In the genomic region with DNA sequence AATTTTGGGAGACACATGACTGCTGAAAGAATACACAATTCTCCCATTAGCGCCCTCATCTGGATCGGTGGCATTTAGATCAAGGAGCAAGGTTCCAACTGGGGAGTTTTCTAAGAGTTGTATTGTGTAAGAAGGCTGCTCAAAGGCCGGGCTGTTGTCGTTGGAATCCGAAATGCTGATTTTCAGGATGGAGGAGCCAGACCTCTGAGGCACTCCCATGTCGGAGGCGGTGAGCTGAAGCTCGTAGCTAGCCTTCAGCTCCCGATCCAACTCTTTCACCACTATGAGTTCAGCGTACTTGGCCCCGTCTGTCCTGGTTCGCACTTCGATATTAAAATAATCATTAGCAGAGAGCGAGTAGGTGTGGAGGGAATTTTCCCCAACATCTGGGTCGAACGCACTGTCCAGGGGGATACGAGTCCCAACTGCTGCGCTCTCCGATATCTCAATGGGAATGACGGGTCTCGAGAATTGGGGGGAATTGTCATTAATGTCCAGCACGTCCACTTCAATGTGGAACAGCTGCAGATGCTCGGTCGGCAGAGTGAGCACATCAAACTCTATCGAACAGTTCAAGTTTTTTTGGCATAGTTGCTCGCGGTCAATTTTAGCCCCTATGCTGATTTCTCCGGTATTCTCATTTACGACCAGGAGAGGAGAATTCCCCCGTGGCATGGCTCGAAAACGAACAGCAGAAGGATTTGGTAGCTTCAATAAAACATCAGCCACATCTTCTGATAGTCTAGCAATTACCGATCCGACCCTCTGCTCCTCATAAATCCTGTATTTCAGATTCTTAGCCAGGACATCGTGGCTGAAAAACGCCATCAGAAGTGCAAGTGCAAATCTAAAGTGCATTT, we compare ENCODE assay signal across 8 mouse cellular contexts. TPM values are rescaled to one million over a fixed set of nuclear protein-coding genes. Genes with fewer than 3 reads are reported as not detected.
DNase-seq lines count a peak whose midpoint lies in the region; ATAC-seq and TF ChIP-seq lines count a peak whose summit lies in the region.

No protein-coding gene starts in this region.

- TF ChIP-seq CTCF in E14TG2a.4 (conservative IDR thresholded peaks at IDR 0.05; ENCODE audit: low read length) = no peak
- peak; percentile 50 for TF ChIP-seq CTCF in forebrain, postnatal 0 days (IDR thresholded peaks at IDR 0.05; ENCODE audit: low read depth)

- 1% methylated on average over 36 of the region's 36 CpGs for WGBS in forebrain, postnatal 0 days
- WGBS in hindbrain, embryonic 12.5 days = 1% methylated on average over 36 of the region's 36 CpGs
- WGBS in liver, embryonic 11.5 days = 4% methylated on average over 36 of the region's 36 CpGs
- WGBS in neural tube, embryonic 11.5 days = under 1% methylated on average over 36 of the region's 36 CpGs

- H3K27me3 ChIP-seq in E14TG2a.4 (ENCODE audit: insufficient read depth, low read length) = peaks cover 33% of the 10 kb centered on the region
- no peaks in the 10 kb centered on the region for H3K27me3 ChIP-seq in forebrain, postnatal 0 days (ENCODE audit: insufficient read depth, low read length)
- H3K27me3 ChIP-seq in hindbrain, embryonic 12.5 days = no peaks in the 10 kb centered on the region
- peaks cover 10% of the 10 kb centered on the region; the same call in 1 of the 2 replicates for H3K27me3 ChIP-seq in liver, embryonic 11.5 days (replicated peaks; ENCODE audit: control insufficient read depth, insufficient read depth, low read length)
- no peaks in the 10 kb centered on the region for H3K27me3 ChIP-seq in neural tube, embryonic 11.5 days (ENCODE audit: control insufficient read depth, insufficient read depth, low read length)

- H3K36me3 ChIP-seq in E14TG2a.4 (ENCODE audit: insufficient read depth, low read length) = no peaks in the 10 kb centered on the region
- H3K36me3 ChIP-seq in forebrain, postnatal 0 days (ENCODE audit: insufficient read depth) = no peaks in the 10 kb centered on the region
- peaks cover 14% of the 10 kb centered on the region; the same call in 1 of the 2 replicates for H3K36me3 ChIP-seq in hindbrain, embryonic 12.5 days
- H3K36me3 ChIP-seq in liver, embryonic 11.5 days (ENCODE audit: control insufficient read depth, insufficient read depth, low read length) = peaks cover 2% of the 10 kb centered on the region; the same call in 1 of the 2 replicates
- peaks cover 5% of the 10 kb centered on the region for H3K36me3 ChIP-seq in neural tube, embryonic 11.5 days (ENCODE audit: control insufficient read depth, insufficient read depth, low read length)

- H3K9ac ChIP-seq in forebrain, postnatal 0 days = peak overlapping the region; percentile 57
- H3K9ac ChIP-seq in hindbrain, embryonic 12.5 days = peak overlapping the region; percentile 80
- peak overlapping the region; percentile 64 for H3K9ac ChIP-seq in liver, embryonic 11.5 days (ENCODE audit: low read depth, low read length)
- peak overlapping the region; percentile 77 for H3K9ac ChIP-seq in neural tube, embryonic 11.5 days (ENCODE audit: low read length)

- H3K4me2 ChIP-seq in forebrain, postnatal 0 days (ENCODE audit: low read depth) = peak overlapping the region; percentile 86
- peak overlapping the region; percentile 69 for H3K4me2 ChIP-seq in hindbrain, embryonic 12.5 days (replicated peaks)
- H3K4me2 ChIP-seq in liver, embryonic 11.5 days = peak overlapping the region; percentile 70
- H3K4me2 ChIP-seq in neural tube, embryonic 11.5 days (ENCODE audit: low read depth) = peak overlapping the region; percentile 44

- peak overlapping the region; percentile 85 for H3K27ac ChIP-seq in forebrain, postnatal 0 days (ENCODE audit: low read depth, low read length)
- peak overlapping the region; percentile 91 for H3K27ac ChIP-seq in hindbrain, embryonic 12.5 days
- peak overlapping the region; percentile 83 for H3K27ac ChIP-seq in liver, embryonic 11.5 days (ENCODE audit: low read depth, low read length)
- peak overlapping the region; percentile 85 for H3K27ac ChIP-seq in neural tube, embryonic 11.5 days (ENCODE audit: low read depth, low read length)

- H3K4me1 ChIP-seq in E14TG2a.4 (replicated peaks; ENCODE audit: low read depth, low read length) = peaks cover 12% of the 10 kb centered on the region
- peaks cover 12% of the 10 kb centered on the region for H3K4me1 ChIP-seq in forebrain, postnatal 0 days (ENCODE audit: insufficient read depth)
- peaks cover 39% of the 10 kb centered on the region for H3K4me1 ChIP-seq in hindbrain, embryonic 12.5 days
- H3K4me1 ChIP-seq in liver, embryonic 11.5 days (replicated peaks; ENCODE audit: control insufficient read depth, insufficient read depth, low read length) = no peaks in the 10 kb centered on the region; the same call in 1 of the 2 replicates
- peaks cover 21% of the 10 kb centered on the region for H3K4me1 ChIP-seq in neural tube, embryonic 11.5 days (ENCODE audit: control insufficient read depth, insufficient read depth, low read length)

- DNase-seq in adrenal gland, adult 8-10 months = peak; percentile 18
- DNase-seq in forebrain, postnatal 0 days = peak; percentile 59
- peak; percentile 36 for DNase-seq in liver, embryonic 11.5 days (ENCODE audit: low spot score)
- DNase-seq in neural tube, embryonic 11.5 days (ENCODE audit: low spot score) = peak; percentile 56
- no peak for DNase-seq in MN1 (ENCODE audit: low spot score)
- no peak for DNase-seq in T-cell, adult 2 months (ENCODE audit: low spot score)

- peak overlapping the region; percentile 72 for H3K4me3 ChIP-seq in E14TG2a.4 (replicated peaks; ENCODE audit: low read length)
- peak overlapping the region; percentile 68 for H3K4me3 ChIP-seq in forebrain, postnatal 0 days (ENCODE audit: low read depth, low read length)
- H3K4me3 ChIP-seq in hindbrain, embryonic 12.5 days = peak overlapping the region; percentile 60
- H3K4me3 ChIP-seq in liver, embryonic 11.5 days (ENCODE audit: low read depth, low read length) = peak overlapping the region; percentile 59
- H3K4me3 ChIP-seq in neural tube, embryonic 11.5 days (ENCODE audit: low read depth, low read length) = peak overlapping the region; percentile 57

- no peak for ATAC-seq in forebrain, postnatal 0 days
- ATAC-seq in hindbrain, embryonic 12.5 days (ENCODE audit: low FRiP score) = no peak; the same call in 1 of the 2 replicates
- no peak for ATAC-seq in liver, embryonic 11.5 days (replicated peaks; ENCODE audit: low FRiP score)
- ATAC-seq in neural tube, embryonic 11.5 days (ENCODE audit: insufficient read depth, low FRiP score, low TSS enrichment) = no peak

- no peaks in the 10 kb centered on the region for H3K9me3 ChIP-seq in E14TG2a.4 (ENCODE audit: low read length)
- no peaks in the 10 kb centered on the region for H3K9me3 ChIP-seq in forebrain, postnatal 0 days (ENCODE audit: low read length)
- no peaks in the 10 kb centered on the region for H3K9me3 ChIP-seq in hindbrain, embryonic 12.5 days (replicated peaks)
- no peaks in the 10 kb centered on the region for H3K9me3 ChIP-seq in liver, embryonic 11.5 days (ENCODE audit: control insufficient read depth, low read length)
- no peaks in the 10 kb centered on the region for H3K9me3 ChIP-seq in neural tube, embryonic 11.5 days (ENCODE audit: control insufficient read depth, low read length)

RNA-seq across cellular contexts. Expression of a gene that starts 0.9 kb away (rescaled TPM):
- total RNA-seq in adrenal gland, adult 8-10 months (2022) = 1 to 10 TPM; 4.7 to 8.6 (median 5.8) TPM
- total RNA-seq in forebrain, postnatal 0 days (2014; rRNA removed) = 27.3 and 36.3 TPM in 2 replicates
- polyA plus RNA-seq in forebrain, postnatal 0 days (2015; fragmentation: Nextera tagmentation; extraction: Ambion mirVana) = 11.2 and 15.4 TPM in 2 replicates
- 78.8 and 83.6 TPM in 2 replicates for polyA plus RNA-seq in hindbrain, embryonic 12.5 days (2016; fragmentation: Nextera tagmentation; extraction: Ambion mirVana)
- 19.9 and 22.4 TPM in 2 replicates for polyA plus RNA-seq in liver, embryonic 11.5 days (2014; fragmentation: Nextera tagmentation; extraction: Ambion mirVana)
- 73.4 and 78.7 TPM in 2 replicates for polyA plus RNA-seq in neural tube, embryonic 11.5 days (2014; fragmentation: Nextera tagmentation; extraction: Ambion mirVana)

Comparison
In these comparisons a context has a peak if more than half of its experiments do, and no peak if none do; other contexts are left out.
1. DNase-seq: peak in adrenal gland, adult 8-10 months (single experiment), forebrain, postnatal 0 days (single experiment), liver, embryonic 11.5 days (single experiment) and neural tube, embryonic 11.5 days (single experiment); none in MN1 (single experiment) and T-cell, adult 2 months (single experiment).
2. Peak in every context shown above with its lines, with median percentiles within 50 percentile points of each other: H3K4me3 ChIP-seq, H3K27ac ChIP-seq, H3K4me2 ChIP-seq and H3K9ac ChIP-seq.